Mouse (Mus musculus): ENCODE data around the gene Tcte2. TPM values are rescaled to one million over a fixed set of nuclear protein-coding genes. Genes with fewer than 3 reads are reported as not detected.
A peak's percentile ranks its signal among the peaks of the same experiment; 100 is the strongest.

Gene Tcte2
- polyA plus RNA-seq, 1 experiment from 2014 or later = 2.8 TPM

GRCm38 (mm10) chr17:13714128-13714527, 47.5 kb downstream of the Tcte2 start:
- H3K27me3 ChIP-seq (ENCODE audit: insufficient read depth, low read length) = no peaks in the 10 kb centered on the region
- no peak overlapping the region for H3K4me3 ChIP-seq (ENCODE audit: low read length)
- 0 out of 2 replicates have a peak, but pooled peaks cover 10% of the 10 kb centered on the region for H3K4me1 ChIP-seq (ENCODE audit: insufficient read depth, low read length)
- peak; percentile 29; the same call in 1 of the 2 replicates for ATAC-seq (ENCODE audit: low FRiP score, low TSS enrichment)
- no peak overlapping the region for H3K9ac ChIP-seq (replicated peaks; ENCODE audit: low read length)
- 79% methylated on average over 4 of the region's 4 CpGs for WGBS
- no peak overlapping the region for H3K27ac ChIP-seq (ENCODE audit: low read length)
- no peaks in the 10 kb centered on the region for H3K9me3 ChIP-seq (ENCODE audit: low read length)
- H3K36me3 ChIP-seq (ENCODE audit: insufficient read depth, low read length) = no peaks in the 10 kb centered on the region
- no peak overlapping the region for H3K4me2 ChIP-seq (replicated peaks; ENCODE audit: low read depth, low read length)

DNA sequence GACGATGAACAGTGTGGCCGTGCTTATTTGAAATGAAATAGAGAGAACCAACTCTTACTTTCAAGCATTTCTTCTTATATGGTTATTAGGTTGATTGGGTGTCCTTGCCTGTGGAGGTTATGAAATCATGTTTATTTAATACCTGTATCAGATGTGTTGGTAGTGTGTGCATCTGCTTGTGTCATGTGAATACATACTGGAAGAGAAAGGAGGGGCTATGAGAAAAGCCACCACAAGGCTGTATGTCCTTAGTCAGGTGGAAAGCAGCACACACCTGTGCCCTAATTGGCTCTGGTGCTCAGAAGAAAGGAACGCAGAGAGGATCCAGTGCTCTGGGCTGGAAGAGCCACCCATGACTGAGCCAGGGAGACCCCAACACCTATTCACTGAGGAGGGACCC, 49.1 kb downstream of the Tcte2 start:
- WGBS = 93% methylated on average over 3 of the region's 3 CpGs
- Histone ChIP-seq H3K27ac (ENCODE audit: low read length) (no peak overlapping the region), H3K27me3 (ENCODE audit: insufficient read depth, low read length) (no peaks in the 10 kb centered on the region), H3K4me3 (ENCODE audit: low read length) (no peak overlapping the region), H3K4me1 (ENCODE audit: insufficient read depth, low read length) (0 out of 2 replicates have a peak, but pooled peaks cover 10% of the 10 kb centered on the region), H3K9me3 (ENCODE audit: low read length) (no peaks in the 10 kb centered on the region), H3K4me2 (replicated peaks; ENCODE audit: low read depth, low read length) (no peak overlapping the region), H3K36me3 (ENCODE audit: insufficient read depth, low read length) (no peaks in the 10 kb centered on the region), H3K9ac (replicated peaks; ENCODE audit: low read length) (no peak overlapping the region)
- no peak for ATAC-seq (ENCODE audit: low FRiP score, low TSS enrichment)

GRCm38 (mm10) chr17:13712116-13712515, 49.5 kb downstream of the Tcte2 start:
- Histone ChIP-seq H3K9ac (replicated peaks; ENCODE audit: low read length) (no peak overlapping the region), H3K4me3 (ENCODE audit: low read length) (no peak overlapping the region), H3K36me3 (ENCODE audit: insufficient read depth, low read length) (no peaks in the 10 kb centered on the region), H3K9me3 (ENCODE audit: low read length) (no peaks in the 10 kb centered on the region), H3K4me2 (replicated peaks; ENCODE audit: low read depth, low read length) (no peak overlapping the region), H3K4me1 (ENCODE audit: insufficient read depth, low read length) (0 out of 2 replicates have a peak, but pooled peaks cover 8% of the 10 kb centered on the region), H3K27me3 (ENCODE audit: insufficient read depth, low read length) (no peaks in the 10 kb centered on the region), H3K27ac (ENCODE audit: low read length) (no peak overlapping the region)
- no peak for ATAC-seq (ENCODE audit: low FRiP score, low TSS enrichment)
- WGBS = 81% methylated on average over 6 of the region's 6 CpGs

- WGBS = 73% methylated on average over 5 of the region's 5 CpGs
- Histone ChIP-seq H3K27me3 (ENCODE audit: insufficient read depth, low read length) (no peaks in the 10 kb centered on the region), H3K4me3 (ENCODE audit: low read length) (no peak overlapping the region), H3K4me1 (ENCODE audit: insufficient read depth, low read length) (0 out of 2 replicates have a peak, but pooled peaks cover 4% of the 10 kb centered on the region), H3K4me2 (replicated peaks; ENCODE audit: low read depth, low read length) (no peak overlapping the region), H3K9ac (replicated peaks; ENCODE audit: low read length) (no peak overlapping the region), H3K36me3 (ENCODE audit: insufficient read depth, low read length) (no peaks in the 10 kb centered on the region), H3K27ac (ENCODE audit: low read length) (no peak overlapping the region), H3K9me3 (ENCODE audit: low read length) (no peaks in the 10 kb centered on the region)
- ATAC-seq (ENCODE audit: low FRiP score, low TSS enrichment) = no peak
Observed at GRCm38 (mm10) chr17:13711173-13711572, 50.5 kb downstream of the Tcte2 start.

DNA sequence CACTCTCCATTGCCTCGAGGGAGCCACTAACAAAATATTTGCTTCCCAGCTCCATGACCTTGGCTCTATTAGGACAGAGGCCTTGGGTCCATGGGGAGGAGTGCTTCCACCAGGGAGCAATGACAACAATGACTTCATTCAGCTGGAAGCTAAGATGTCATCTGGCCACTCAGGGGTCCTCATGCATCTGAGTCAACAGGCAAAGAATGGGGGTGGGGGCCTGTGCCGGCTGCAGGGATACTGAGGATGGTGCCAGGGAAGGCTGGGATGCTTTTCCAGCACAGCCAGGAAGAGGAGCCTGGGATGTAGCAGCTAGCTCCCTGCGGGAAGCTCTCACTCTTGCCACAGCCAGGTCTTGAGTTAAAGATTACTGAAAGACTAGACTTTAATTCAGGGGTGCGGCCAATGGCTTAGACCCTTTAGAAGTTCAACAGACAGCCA, 56.1 kb downstream of the Tcte2 start:
- WGBS = 39% methylated on average over 4 of the region's 4 CpGs

DNA sequence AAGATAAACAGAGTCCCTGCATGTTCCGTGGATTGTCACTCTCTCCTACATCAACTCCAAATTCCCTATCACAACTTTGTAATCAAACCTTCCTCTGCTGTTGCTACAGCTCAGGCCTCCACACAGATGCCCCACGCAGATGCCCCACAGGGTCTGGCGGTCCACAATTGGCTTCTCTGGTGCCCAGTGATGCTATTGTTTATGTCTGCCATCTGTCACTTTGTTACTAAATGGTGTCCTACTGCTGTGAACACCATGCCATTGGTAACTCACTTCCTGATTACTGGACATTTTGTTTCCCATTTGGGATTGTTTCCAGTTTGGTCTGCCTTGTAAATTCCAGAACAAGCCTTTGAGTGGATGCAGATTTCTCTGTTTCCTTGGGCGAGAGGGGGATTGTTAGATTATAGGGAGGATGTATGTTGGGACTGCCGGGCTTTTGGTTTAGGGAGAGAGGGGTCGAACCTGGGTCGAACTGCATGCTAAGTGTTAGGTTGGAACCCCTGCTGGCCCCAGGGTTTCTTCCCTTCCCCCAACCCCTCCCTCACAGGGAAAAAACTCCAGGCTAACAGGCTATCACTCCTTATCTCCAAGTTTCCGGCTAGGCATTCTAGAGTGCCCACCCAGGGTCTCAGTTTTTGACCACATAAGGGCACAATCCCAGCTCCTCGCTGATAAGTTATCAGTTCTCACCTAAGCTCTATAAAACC, 57.9 kb downstream of the Tcte2 start:
- Histone ChIP-seq H3K27me3 (ENCODE audit: insufficient read depth, low read length) (no peaks in the 10 kb centered on the region), H3K4me2 (replicated peaks; ENCODE audit: low read depth, low read length) (no peak overlapping the region), H3K4me3 (ENCODE audit: low read length) (no peak overlapping the region), H3K27ac (ENCODE audit: low read length) (no peak overlapping the region), H3K4me1 (ENCODE audit: insufficient read depth, low read length) (peaks cover 23% of the 10 kb centered on the region), H3K9ac (replicated peaks; ENCODE audit: low read length) (no peak overlapping the region), H3K36me3 (ENCODE audit: insufficient read depth, low read length) (no peaks in the 10 kb centered on the region), H3K9me3 (ENCODE audit: low read length) (no peaks in the 10 kb centered on the region)
- no peak for ATAC-seq (ENCODE audit: low FRiP score, low TSS enrichment)
- WGBS = 48% methylated on average over 9 of the region's 9 CpGs

More for the DNA sequence above, 56.1 kb downstream of the Tcte2 start:
- Histone ChIP-seq H3K27ac (ENCODE audit: low read length) (no peak overlapping the region), H3K9me3 (ENCODE audit: low read length) (no peaks in the 10 kb centered on the region), H3K4me2 (replicated peaks; ENCODE audit: low read depth, low read length) (no peak overlapping the region), H3K27me3 (ENCODE audit: insufficient read depth, low read length) (no peaks in the 10 kb centered on the region), H3K4me1 (ENCODE audit: insufficient read depth, low read length) (peaks cover 13% of the 10 kb centered on the region), H3K9ac (replicated peaks; ENCODE audit: low read length) (no peak overlapping the region), H3K36me3 (ENCODE audit: insufficient read depth, low read length) (no peaks in the 10 kb centered on the region), H3K4me3 (ENCODE audit: low read length) (no peak overlapping the region)
- no peak; the same call in 1 of the 2 replicates for ATAC-seq (ENCODE audit: low FRiP score, low TSS enrichment)

GRCm38 (mm10) chr17:13700131-13701016, 61.3 kb downstream of the Tcte2 start:
- WGBS = 8% methylated on average over 4 of the region's 4 CpGs
- peak overlapping the region; percentile 88 for H3K27ac ChIP-seq (ENCODE audit: low read length)
- no peak overlapping the region for H3K4me2 ChIP-seq (replicated peaks; ENCODE audit: low read depth, low read length)
- peak overlapping the region; percentile 27 for H3K9ac ChIP-seq (replicated peaks; ENCODE audit: low read length)
- no peaks in the 10 kb centered on the region for H3K27me3 ChIP-seq (ENCODE audit: insufficient read depth, low read length)
- no peak overlapping the region for H3K4me3 ChIP-seq (ENCODE audit: low read length)
- H3K36me3 ChIP-seq (ENCODE audit: insufficient read depth, low read length) = no peaks in the 10 kb centered on the region
- peaks cover 19% of the 10 kb centered on the region for H3K4me1 ChIP-seq (ENCODE audit: insufficient read depth, low read length)
- peak; percentile 95 for ATAC-seq (ENCODE audit: low FRiP score, low TSS enrichment)
- H3K9me3 ChIP-seq (ENCODE audit: low read length) = no peaks in the 10 kb centered on the region

DNA sequence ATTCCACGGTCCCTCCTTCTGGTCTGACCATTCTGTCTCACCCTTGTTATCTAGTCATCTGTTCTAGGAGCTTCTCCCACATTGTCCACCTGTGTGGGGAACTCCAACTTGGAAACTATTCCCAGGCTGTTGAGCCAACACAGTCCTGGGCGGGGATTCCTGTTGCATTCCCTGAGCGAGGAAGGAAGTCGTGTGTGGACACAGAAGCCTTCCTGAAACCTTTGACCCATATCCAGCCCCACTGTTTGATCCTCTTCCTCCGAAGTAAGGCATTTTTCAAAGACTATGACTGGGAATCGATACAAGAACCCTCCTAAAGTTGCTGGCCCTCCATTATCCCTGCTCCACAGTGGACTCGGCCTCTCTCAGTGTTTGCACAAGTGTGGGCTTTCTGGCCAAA, 61.9 kb downstream of the Tcte2 start:
- no peaks in the 10 kb centered on the region for H3K36me3 ChIP-seq (ENCODE audit: insufficient read depth, low read length)
- H3K4me2 ChIP-seq (replicated peaks; ENCODE audit: low read depth, low read length) = no peak overlapping the region
- no peak overlapping the region for H3K9ac ChIP-seq (replicated peaks; ENCODE audit: low read length)
- peak; percentile 37; the same call in 1 of the 2 replicates for ATAC-seq (ENCODE audit: low FRiP score, low TSS enrichment)
- H3K9me3 ChIP-seq (ENCODE audit: low read length) = no peaks in the 10 kb centered on the region
- 37% methylated on average over 7 of the region's 7 CpGs for WGBS
- H3K27ac ChIP-seq (ENCODE audit: low read length) = peak overlapping the region; percentile 88
- no peak overlapping the region for H3K4me3 ChIP-seq (ENCODE audit: low read length)
- H3K4me1 ChIP-seq (ENCODE audit: insufficient read depth, low read length) = peaks cover 15% of the 10 kb centered on the region
- H3K27me3 ChIP-seq (ENCODE audit: insufficient read depth, low read length) = no peaks in the 10 kb centered on the region

DNA sequence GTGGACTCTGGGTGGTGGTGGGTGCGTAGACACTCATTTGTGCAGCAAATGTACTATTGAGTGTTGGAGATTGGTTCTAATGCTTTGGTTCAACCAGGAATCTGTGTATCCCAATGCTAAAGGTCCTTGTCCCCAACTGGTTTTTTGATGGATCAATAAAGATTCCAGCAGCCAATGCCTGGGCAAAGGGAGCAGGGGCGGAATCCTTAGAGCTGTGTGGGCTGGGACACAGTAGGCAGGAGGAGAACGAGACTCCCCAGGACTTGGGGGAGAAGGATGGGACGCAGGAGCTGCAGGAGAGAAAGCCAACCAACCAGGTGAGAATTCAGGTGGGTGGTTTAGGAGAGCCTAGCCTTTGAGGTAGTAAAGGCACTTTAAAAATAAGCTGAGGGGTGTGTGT, 63.4 kb downstream of the Tcte2 start:
- no peaks in the 10 kb centered on the region for H3K9me3 ChIP-seq (ENCODE audit: low read length)
- no peaks in the 10 kb centered on the region for H3K36me3 ChIP-seq (ENCODE audit: insufficient read depth, low read length)
- peaks cover 15% of the 10 kb centered on the region for H3K4me1 ChIP-seq (ENCODE audit: insufficient read depth, low read length)
- H3K27me3 ChIP-seq (ENCODE audit: insufficient read depth, low read length) = no peaks in the 10 kb centered on the region
- no peak overlapping the region for H3K9ac ChIP-seq (replicated peaks; ENCODE audit: low read length)
- no peak overlapping the region for H3K4me2 ChIP-seq (replicated peaks; ENCODE audit: low read depth, low read length)
- no peak overlapping the region for H3K4me3 ChIP-seq (ENCODE audit: low read length)
- ATAC-seq (ENCODE audit: low FRiP score, low TSS enrichment) = no peak
- 87% methylated on average over 4 of the region's 4 CpGs for WGBS
- no peak overlapping the region for H3K27ac ChIP-seq (ENCODE audit: low read length)
